Mouse (Mus musculus) megakaryocyte, embryonic 14.5 days (primary cell): ENCODE measurements around the gene Slc43a2.

Experiments
- FLI1 ChIP-seq: IDR thresholded peaks from 2 replicates; pipeline ENCODE4 v1.6.1; 2012; ENCODE audit warnings: low read length, inconsistent platforms, mixed read lengths
- GATA1 ChIP-seq: IDR thresholded peaks from 3 replicates; pipeline ENCODE4 v1.6.1; 2012; ENCODE audit warnings: mixed read lengths, low read length, inconsistent platforms, borderline replicate concordance

DNA sequence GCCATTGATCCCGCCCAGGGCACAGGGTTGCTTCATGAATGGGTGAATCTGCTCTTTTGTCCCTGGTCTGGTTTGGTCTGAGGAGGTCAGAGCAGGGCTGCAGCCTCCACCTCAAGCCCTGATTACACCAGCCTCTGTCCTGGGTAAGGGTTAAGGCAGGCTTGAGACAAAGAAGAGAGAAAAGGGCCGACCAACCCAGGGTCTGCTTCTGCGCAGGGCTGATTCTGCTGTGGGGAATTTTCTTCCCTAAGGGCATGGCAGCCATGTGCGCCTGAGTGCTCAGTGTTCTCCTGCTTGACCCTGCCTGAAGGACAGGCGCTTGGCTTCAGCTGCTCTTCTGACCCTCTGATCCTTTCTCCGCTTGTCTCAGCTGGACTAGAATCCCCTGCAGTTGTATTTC is 25.6 kb downstream of the Slc43a2 start:
- TF ChIP-seq GATA1 (no peak), FLI1 (no peak)
